Mouse (Mus musculus) cerebellum, adult 18-20 months (tissue): ENCODE data around the gene Cox8b.

Source experiments
- DNase-seq, 2 experiments: peaks; one replicate each; pipeline ENCODE4 v3.0.0; 2021

The Cox8b gene

GRCm38 (mm10) chr7:140859997-140860396 is 40.2 kb downstream of the Cox8b start:
- no peak for DNase-seq

DNA sequence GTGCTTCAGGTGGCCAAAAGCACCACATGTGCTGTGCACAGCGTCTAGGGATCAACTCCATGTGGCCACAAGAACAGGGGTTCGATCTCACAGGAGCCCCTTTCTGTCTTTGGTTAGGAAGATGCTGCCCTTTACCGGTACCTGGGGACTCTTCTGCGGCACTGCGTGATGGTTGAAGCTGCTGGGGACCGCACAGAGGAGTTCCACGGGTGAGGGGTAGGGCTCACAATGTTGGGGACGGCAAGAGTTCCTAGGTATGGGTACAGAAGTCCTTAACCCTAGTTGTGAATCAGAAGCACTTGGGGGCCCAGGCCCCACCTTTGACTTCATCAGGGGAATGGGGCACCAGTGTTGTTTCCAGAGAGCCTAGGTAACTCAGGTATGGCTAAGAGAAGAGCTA is 41.5 kb downstream of the Cox8b start:
- no peak for DNase-seq

DNA sequence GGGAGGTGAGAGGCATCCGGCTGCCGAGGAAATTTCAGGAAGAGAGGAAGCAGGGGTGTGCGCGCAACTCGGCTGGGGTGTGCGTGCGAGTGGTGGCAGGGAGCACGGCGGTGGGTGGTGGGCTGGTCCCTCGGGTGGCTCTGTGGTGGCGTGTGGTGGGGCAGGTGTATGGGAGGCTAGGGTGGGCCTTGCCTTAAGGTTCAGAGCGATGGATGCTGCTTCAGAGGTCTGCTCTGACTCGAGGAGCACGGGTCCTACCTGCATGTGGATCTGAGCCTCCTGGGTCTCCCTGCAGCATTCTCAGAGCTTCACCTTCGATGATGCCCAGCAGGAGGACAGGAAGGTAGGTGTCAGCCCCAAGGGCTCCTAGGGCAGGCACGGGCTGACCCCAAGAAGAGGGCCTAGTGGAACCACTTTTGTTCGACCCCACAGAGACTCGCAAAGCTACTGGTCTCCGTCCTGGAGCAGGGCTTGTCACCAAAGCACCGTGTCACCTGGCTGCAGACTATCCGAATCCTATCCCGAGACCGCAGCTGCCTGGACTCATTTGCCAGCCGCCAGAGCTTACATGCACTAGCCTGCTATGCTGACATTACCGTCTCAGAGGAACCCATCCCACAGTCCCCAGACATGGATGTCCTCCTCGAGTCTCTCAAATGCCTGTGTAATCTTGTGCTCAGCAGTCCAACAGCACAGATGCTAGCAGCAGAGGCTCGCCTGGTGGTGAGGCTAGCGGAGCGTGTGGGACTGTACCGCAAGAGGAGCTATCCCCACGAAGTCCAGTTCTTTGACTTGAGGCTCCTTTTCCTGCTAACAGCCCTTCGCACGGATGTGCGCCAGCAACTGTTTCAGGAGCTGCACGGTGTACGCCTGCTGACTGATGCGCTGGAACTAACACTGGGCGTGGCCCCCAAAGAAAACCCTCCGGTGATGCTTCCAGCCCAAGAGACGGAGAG is 42.4 kb downstream of the Cox8b start, which contains the start of gene Bet1l:
Bet1l (minus strand) TSS at position 28 of the 956 bp plus-strand sequence.
- DNase-seq: peak; percentile 12 to 35

DNA sequence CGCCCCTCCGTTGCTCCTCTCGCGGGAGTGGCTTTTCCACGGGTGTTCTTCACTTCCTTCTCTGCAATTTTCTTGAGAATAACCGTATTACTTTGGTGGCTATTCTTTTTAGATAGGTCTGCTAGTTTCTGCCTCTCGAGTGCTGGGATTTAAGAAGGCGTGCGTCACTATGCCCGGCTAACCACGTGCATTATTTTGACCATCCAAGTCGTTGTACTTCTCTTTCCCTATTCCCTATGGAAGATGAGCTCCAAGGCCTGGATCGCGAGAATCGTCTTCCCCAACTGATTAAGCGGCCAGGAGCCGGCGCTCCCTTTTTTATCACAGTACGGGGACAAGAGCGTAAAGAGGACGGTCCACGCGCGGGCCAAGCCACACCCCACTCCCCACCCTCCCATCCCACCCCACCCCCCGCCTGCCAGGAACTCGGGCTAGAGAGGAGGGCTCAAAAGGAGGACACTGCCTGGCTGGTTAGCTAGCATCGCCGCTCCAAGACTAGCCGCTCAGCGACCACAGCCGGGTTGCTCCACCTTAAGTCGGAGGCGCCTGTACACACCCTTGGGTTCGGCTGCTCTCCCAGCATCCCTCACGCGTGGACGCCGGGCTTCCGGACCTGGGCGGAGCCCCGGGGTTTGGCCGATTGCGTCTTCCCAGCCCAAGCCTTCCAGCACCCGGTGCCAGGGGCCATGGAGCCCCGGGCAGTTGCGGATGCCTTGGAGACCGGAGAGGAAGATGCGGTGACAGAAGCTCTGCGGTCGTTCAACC is 43.3 kb downstream of the Cox8b start, which contains the start of gene Ric8a:
Ric8a (plus strand) TSS at position 173 of the 765 bp plus-strand sequence.
- peak; percentile 89 to 91 for DNase-seq

- DNase-seq: peak; percentile 82 to 90
Observed at GRCm38 (mm10) chr7:140855860-140856784, 44.1 kb downstream of the Cox8b start, which contains the start of gene Gm45785. TSS of gene Gm45785 (minus strand) at chr7:140856331.

DNA sequence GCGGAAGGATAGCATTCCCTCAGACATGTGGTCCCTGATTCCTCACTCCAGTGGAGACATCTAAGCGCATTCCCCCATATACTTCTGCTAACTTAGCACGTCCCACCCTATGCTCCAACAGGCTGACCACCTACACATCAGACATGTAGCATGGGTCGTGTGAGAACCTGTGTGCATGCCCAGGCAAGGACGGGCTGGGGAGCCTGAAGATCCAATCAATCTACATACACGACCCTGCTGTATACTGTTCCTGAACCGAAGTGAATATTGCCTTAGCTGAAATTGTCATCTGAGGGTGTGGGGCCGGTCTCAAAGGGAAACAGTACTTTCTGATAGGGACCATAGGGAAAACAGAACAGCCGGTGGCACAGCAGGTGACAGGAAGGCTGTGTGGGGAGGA is 45.1 kb downstream of the Cox8b start:
- DNase-seq: no peak

GRCm38 (mm10) chr7:140854483-140854882 is 45.8 kb downstream of the Cox8b start:
- no peak for DNase-seq

DNA sequence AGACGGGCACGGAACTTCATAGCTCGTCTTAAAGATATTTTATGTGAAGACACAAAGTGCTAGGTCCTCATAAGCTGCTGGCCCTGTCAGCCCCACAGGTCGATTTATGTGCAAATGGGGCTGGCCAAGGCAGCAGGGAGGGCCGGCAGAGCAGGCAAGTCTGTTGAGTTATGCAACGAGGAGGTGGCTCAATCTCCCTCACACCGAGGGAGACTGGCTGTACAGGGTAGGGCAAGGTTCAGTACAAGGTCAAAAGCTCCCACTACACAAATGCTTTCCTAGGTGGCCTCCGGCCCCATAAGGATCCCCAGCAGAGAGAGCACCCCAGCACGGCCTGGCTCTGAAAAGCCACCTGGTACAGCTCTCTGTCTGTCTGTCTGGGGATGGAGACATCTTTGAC is 46.9 kb downstream of the Cox8b start:
- no peak for DNase-seq

GRCm38 (mm10) chr7:140851916-140852315 is 48.3 kb downstream of the Cox8b start:
- no peak for DNase-seq
